Mouse (Mus musculus) forebrain, embryonic 11.5 days (tissue): ENCODE measurements around the gene Nupr1. TPM values are rescaled to one million over a fixed set of nuclear protein-coding genes. Genes with fewer than 3 reads are reported as not detected.
"Not testable (repeated sequence)": the region's sequence is repeated elsewhere in the genome, so short reads cannot be mapped to it uniquely, and the experiment has no call there.

Experiments used
- ATAC-seq: fragments of 200-750 bp; cut with Nextera tagmentation; replicated peaks from 2 replicates; pipeline ENCODE4 v1.8.0; 2017; ENCODE audit warnings: moderate TSS enrichment; ENCODE audit not compliant: low FRiP score
- DNase-seq: peaks from one replicate; pipeline ENCODE4 v3.0.0-alpha.2; 2017; ENCODE audit warnings: low spot score
- H3K27ac ChIP-seq: fragments of 300-500 bp; sonication (generic); 2 replicates; pipeline ENCODE4 v1.5.1; 2014; ENCODE audit warnings: low read depth, low read length
- H3K27me3 ChIP-seq: fragments of 300-500 bp; sonication (generic); 2 replicates; pipeline ENCODE4 v1.6.1; 2014; ENCODE audit warnings: mild to moderate bottlenecking, low read length, mixed read lengths; ENCODE audit not compliant: control insufficient read depth, insufficient read depth
- H3K36me3 ChIP-seq: fragments of 300-500 bp; sonication (generic); 2 replicates; pipeline ENCODE4 v1.6.1; 2014; ENCODE audit warnings: mild to moderate bottlenecking, low read length, moderate library complexity, mixed read lengths; ENCODE audit not compliant: control insufficient read depth, insufficient read depth
- H3K4me1 ChIP-seq: fragments of 300-500 bp; sonication (generic); replicated peaks from 2 replicates; pipeline ENCODE4 v1.6.1; 2014; ENCODE audit warnings: low read length, mixed read lengths; ENCODE audit not compliant: control insufficient read depth, insufficient read depth
- H3K4me2 ChIP-seq: fragments of 300-500 bp; sonication (generic); 2 replicates; pipeline ENCODE4 v1.6.1; 2014; ENCODE audit warnings: low read depth, mild to moderate bottlenecking, low read length, moderate library complexity, mixed read lengths; ENCODE audit not compliant: severe bottlenecking
- H3K4me3 ChIP-seq: fragments of 300-500 bp; sonication (generic); 2 replicates; pipeline ENCODE4 v1.5.1; 2014; ENCODE audit warnings: low read depth, low read length
- H3K9ac ChIP-seq: fragments of 300-500 bp; sonication (generic); 2 replicates; pipeline ENCODE4 v1.6.1; 2014; ENCODE audit warnings: low read length
- H3K9me3 ChIP-seq: fragments of 300-500 bp; sonication (generic); 2 replicates; pipeline ENCODE4 v1.6.1; 2016; ENCODE audit warnings: low read length, mixed read lengths; ENCODE audit not compliant: control insufficient read depth
- WGBS: fragments of 180-500 bp; shearing (Covaris S2); extraction: QIAGEN DNeasy Blood & Tissue Kit; methylation state at CpG from one replicate; pipeline ENCODE4 v1.1.7; 2014; 5-methylcytosine and 5-hydroxymethylcytosine counted together
- polyA plus RNA-seq: library from polyadenylated mRNA; unstranded; fragments of >200 nt; fragmentation: Nextera tagmentation; extraction: Ambion mirVana; gene quantifications from 2 replicates; pipeline ENCODE4 v1.2.1, GENCODE M21; 2014

The Nupr1 gene
- polyA plus RNA-seq, 1 experiment from 2014 or later, result 3.2 TPM

DNA sequence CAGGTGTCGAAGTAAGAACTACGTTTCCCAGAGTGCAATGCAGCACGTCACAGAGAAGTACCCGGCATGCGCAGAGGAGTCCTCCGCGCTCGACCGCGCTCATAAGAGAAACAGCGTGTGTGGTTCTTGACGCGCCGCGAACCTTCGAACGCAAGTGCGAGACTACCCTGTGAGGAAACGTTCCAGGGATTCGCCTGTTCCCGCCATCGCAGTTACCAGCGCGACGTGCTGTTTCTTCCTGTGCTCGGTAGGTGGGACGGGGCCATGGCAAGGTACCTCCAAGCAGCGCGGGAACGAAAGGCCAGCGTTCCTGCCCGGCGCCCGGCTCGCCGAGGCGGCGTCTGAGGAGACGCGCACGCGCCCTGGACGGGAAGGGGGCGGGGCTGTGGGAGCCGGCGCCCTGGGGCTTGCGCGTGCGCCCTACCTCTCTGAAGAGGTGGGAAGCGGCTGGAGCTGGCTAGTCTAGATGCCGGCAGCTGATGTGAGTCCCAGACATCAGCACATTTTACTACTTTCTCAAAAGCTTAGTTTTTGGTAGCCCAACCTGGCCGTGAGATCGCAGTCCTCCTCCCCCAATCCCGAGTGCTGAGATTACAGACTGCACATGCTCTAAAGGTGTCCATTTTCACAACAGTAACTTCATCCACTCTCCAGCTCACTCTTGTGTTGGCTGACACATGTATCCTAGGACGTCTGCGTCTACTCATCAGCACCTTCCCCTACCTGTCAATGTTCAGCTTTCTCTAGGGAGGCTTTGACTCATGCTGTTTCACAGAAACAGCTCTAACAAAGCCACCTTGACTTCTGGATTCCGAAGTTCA is 18.8 kb upstream of the Nupr1 start, which contains the start of gene Sgf29:
Gene Sgf29, plus strand, starts transcription at position 79 of the 821 bp plus-strand sequence.
- no peaks in the 10 kb centered on the region for H3K9me3 ChIP-seq
- DNase-seq (peak; percentile 95), ATAC-seq (peak; percentile 96)
- H3K27me3 ChIP-seq, result no peaks in the 10 kb centered on the region
- 1% methylated on average over 57 of the region's 57 CpGs for WGBS
- peak within 1 kb of the TSS; percentile 79 for H3K9ac ChIP-seq
- H3K4me2 ChIP-seq, result peak within 1 kb of the TSS; percentile 62
- peaks cover 3% of the 10 kb centered on the region; the same call in 1 of the 2 replicates for H3K4me1 ChIP-seq
- peak within 1 kb of the TSS; percentile 54 for H3K4me3 ChIP-seq
- no peaks in the 10 kb centered on the region for H3K36me3 ChIP-seq
- peak within 1 kb of the TSS; percentile 80 for H3K27ac ChIP-seq

DNA sequence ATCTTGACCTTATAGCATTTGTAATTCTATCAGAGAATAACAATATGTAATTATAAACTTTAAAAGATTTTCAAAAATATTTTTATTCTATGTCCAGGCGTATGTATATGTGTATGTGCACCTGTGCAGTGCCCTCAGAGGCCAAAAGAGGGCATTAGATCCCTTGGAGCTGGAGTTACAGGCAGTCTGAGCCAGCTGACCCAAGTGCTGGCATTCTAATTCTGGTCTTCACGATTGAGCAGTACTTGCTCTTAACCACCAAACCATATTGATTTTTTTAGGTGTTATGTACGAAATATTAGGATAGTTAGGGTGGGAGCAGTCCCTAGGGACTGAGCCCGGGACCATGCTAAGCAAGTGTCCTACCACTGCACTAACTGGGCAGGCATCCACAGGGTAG is 17.8 kb upstream of the Nupr1 start:
- ATAC-seq, result no peak

DNA sequence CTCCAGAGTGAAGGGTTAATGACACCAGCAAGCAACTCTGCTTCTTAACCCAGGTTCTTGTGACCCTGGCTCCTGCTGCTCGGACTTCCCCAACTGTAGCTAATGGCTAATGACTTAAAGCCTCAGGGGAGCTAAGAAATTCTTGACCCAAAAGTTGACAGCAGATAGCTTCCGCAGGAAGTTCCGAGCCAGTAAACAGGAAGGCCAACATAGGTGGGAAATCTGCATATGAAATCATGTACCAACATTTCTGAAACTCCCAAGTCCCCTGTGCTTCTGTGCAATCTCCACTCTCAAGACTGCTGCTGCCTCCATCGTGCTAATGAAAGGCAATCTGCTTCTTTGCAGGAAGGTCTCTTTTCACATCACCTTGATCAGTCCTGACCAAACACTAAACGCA is 15.0 kb upstream of the Nupr1 start:
- H3K9ac ChIP-seq, result no peak overlapping the region
- peaks cover 3% of the 10 kb centered on the region; the same call in 1 of the 2 replicates for H3K4me1 ChIP-seq
- no peak overlapping the region for H3K4me3 ChIP-seq
- no peak overlapping the region for H3K4me2 ChIP-seq
- H3K9me3 ChIP-seq, result no peaks in the 10 kb centered on the region
- no peak for ATAC-seq
- DNase-seq, result no peak
- no peak overlapping the region for H3K27ac ChIP-seq
- H3K27me3 ChIP-seq, result no peaks in the 10 kb centered on the region
- no peaks in the 10 kb centered on the region for H3K36me3 ChIP-seq
- 70% methylated on average over 5 of the region's 5 CpGs for WGBS

More for the DNA sequence above, 17.8 kb upstream of the Nupr1 start:
- 86% methylated on average over 4 of the region's 4 CpGs for WGBS
- DNase-seq, result no peak
- Histone ChIP-seq H3K27me3 (no peaks in the 10 kb centered on the region), H3K4me1 (peaks cover 3% of the 10 kb centered on the region; the same call in 1 of the 2 replicates), H3K9ac (no peak overlapping the region), H3K27ac (no peak overlapping the region), H3K4me3 (peak overlapping the region; percentile 54; the same call in 1 of the 2 replicates), H3K36me3 (no peaks in the 10 kb centered on the region), H3K9me3 (no peaks in the 10 kb centered on the region), H3K4me2 (peak overlapping the region; percentile 62; the same call in 1 of the 2 replicates)

DNA sequence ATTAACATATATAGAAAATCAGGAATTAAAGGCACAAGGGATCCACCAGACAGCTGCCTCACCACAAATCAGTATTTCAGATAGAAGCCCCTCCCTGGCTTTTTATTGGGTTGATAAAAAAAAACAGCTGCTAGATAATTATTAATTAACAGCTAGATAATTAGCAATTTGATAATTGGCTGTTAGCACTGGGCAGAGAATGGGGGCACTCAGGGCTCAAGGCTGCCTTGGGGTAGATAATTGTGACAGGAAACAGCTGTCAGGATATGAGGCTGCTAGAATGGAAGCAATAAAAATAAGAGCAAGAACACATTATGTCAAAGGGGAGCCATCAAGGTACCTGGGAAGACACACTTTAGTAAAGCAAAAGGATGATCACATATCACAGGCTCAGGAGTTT is 14.3 kb upstream of the Nupr1 start:
- DNase-seq, result no peak

DNA sequence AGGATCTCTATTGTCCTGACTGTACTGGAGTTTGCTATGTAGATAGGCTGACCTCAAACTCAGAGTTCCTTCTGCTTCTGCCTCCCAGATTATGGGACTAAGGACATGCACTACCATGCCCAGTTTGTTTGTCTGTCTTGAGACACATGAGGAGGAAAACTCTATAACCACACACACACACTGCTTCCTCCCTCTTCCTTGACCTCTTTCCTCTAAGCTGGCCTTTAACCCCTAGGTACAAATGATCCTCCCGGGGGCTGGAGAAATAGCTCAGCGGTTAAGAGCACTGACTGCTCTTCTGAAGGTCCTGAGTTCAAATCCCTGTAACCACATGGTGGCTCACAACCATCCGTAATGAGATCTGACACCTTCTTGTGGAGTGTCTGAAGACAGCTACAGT is 13.7 kb upstream of the Nupr1 start:
- Histone ChIP-seq H3K4me2 (no peak overlapping the region), H3K27ac (no peak overlapping the region), H3K36me3 (no peaks in the 10 kb centered on the region), H3K4me3 (no peak overlapping the region), H3K4me1 (no peaks in the 10 kb centered on the region), H3K27me3 (no peaks in the 10 kb centered on the region), H3K9me3 (no peaks in the 10 kb centered on the region), H3K9ac (no peak overlapping the region)
- 83% methylated on average over 3 of the region's 3 CpGs for WGBS
- DNase-seq (no peak), ATAC-seq (no peak)

More for the DNA sequence above, 14.3 kb upstream of the Nupr1 start:
- H3K36me3 ChIP-seq, result no peaks in the 10 kb centered on the region
- H3K9me3 ChIP-seq, result no peaks in the 10 kb centered on the region
- no peak overlapping the region for H3K4me2 ChIP-seq
- H3K27ac ChIP-seq, result no peak overlapping the region
- no peak overlapping the region for H3K9ac ChIP-seq
- no peak overlapping the region for H3K4me3 ChIP-seq
- no peaks in the 10 kb centered on the region; the same call in 1 of the 2 replicates for H3K4me1 ChIP-seq
- ATAC-seq, result no peak
- no peaks in the 10 kb centered on the region for H3K27me3 ChIP-seq

DNA sequence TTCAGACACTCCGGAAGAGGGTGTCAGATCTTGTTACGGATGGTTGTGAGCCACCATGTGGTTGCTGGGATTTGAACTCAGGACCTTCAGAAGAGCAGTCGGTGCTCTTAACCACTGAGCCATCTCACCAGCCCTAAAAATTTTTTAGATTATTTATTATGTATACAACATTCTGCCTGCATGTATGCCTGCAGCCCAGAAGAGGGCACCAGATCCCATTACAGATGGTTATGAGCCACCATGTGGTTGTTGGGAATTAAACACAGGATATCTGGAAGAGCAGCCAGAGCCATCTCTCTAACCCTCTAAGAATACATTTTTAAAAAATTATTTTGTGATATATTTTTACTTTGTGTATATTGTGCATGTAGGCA is 12.6 kb upstream of the Nupr1 start:
- DNase-seq, H3K9ac ChIP-seq, ATAC-seq, H3K4me2 ChIP-seq, H3K27ac ChIP-seq, H3K4me3 ChIP-seq, H3K9me3 ChIP-seq, H3K4me1 ChIP-seq, H3K27me3 ChIP-seq, H3K36me3 ChIP-seq: not testable (repeated sequence)
- 85% methylated on average over 3 of the region's 3 CpGs for WGBS

DNA sequence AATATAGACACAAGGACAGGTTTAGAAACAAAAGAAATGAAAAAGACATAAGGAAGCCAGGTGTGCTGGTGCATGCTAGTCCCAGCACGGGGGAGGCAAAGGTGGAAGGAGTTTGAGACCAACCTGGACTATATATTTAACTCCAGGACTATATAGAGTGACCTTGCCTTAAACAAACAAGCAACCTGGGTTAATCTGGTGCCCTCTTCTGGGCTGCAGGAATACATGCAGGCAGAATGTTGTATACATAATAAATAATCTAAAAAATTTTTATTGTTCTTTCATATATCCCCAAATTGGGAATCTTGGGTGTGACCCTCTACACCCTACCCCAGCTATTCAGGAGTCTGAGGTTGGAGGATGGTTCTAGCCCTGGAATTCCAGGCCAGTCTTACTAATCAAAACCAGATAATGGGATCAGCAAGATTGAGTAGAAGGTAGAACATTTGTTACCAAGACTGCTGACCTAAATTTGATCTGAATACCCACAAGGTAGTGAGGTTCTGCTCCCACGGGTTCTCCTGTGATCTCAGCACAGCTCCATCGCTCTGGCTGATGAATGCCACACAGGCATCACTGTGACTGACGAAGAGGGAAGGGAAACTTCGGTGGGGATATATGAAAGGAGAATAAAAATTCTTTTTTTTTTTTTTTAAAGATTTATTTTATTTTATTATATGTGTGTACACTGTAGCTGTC is 12.0 kb upstream of the Nupr1 start:
- Histone ChIP-seq H3K9ac (no peak overlapping the region), H3K4me2 (no peak overlapping the region), H3K4me1 (no peaks in the 10 kb centered on the region), H3K36me3 (no peaks in the 10 kb centered on the region), H3K27me3 (no peaks in the 10 kb centered on the region), H3K9me3 (no peaks in the 10 kb centered on the region), H3K4me3 (no peak overlapping the region), H3K27ac (no peak overlapping the region)
- 76% methylated on average over 5 of the region's 5 CpGs for WGBS
- DNase-seq (no peak), ATAC-seq (no peak)

DNA sequence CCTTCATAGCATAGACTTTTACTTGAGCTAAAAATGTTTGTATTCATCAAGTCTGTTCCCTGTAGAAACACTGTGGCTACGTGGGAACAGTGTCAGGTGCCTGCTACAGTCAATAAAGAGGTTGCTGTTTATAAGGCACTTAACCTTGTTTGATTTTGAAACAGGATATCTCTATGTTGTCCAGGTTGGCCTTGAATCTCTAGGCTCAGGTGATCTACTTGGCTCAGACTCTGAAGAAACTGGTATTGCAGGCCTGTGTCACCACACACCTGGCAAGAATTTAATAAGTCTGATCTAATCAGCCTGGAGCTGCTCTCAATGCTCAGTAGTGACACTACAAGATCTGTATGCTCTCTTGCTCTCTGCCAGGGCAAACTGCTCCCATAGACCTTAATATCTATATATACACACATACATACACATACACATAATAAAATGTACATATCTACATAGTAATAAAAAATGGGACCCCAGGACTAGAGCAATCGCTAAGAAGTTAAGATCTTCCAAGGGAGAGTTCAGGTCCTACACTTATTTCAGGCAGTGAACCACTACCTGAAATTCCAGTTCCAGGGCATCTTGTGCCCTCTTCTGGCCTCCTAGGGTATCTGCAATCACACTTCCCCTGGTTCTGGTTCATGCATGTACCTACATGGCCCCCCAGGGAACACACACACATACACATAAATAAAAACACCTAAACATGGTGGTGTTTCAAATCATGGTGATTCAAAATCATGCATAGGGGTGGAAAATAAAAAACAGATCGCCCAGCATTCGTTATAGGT is 6.3 kb upstream of the Nupr1 start:
- WGBS, result 21% methylated on average over 4 of the region's 4 CpGs
- Histone ChIP-seq H3K4me3 (no peak overlapping the region), H3K27ac (no peak overlapping the region), H3K4me2 (no peak overlapping the region), H3K4me1 (no peaks in the 10 kb centered on the region), H3K9me3 (no peaks in the 10 kb centered on the region), H3K27me3 (no peaks in the 10 kb centered on the region), H3K9ac (no peak overlapping the region), H3K36me3 (no peaks in the 10 kb centered on the region)
- no peak for ATAC-seq
- no peak for DNase-seq
